Mouse (Mus musculus): ENCODE measurements around the gene Tcerg1l.

The Tcerg1l gene

DNA sequence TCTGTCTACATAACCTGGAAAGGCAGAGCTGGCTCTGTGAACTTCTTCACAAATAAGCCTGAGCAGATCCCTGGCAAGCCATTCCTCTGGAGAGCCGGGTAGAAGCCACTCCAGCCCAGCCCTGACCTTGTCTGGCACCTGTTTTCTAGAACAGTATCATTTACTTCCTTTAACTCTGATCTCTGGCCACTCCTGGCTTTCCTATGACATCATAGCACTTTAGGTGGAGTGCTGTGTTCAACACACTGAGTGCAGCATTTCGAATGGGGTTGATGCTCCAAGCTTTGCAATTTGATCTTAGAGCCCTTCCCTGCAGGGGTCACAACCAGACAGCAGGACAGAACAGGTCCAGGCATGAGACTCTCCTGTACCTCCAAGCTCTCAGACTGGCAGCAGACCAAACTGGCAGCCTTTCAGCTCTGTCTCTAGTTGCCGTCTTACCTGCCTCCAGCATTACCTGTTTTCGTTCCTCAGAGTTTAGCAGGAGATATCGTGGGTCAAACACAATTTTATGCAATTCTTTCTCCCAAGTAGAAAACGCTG is 179.9 kb downstream of the Tcerg1l start:
- DNase-seq (ENCODE audit: low spot score), result no peak

DNA sequence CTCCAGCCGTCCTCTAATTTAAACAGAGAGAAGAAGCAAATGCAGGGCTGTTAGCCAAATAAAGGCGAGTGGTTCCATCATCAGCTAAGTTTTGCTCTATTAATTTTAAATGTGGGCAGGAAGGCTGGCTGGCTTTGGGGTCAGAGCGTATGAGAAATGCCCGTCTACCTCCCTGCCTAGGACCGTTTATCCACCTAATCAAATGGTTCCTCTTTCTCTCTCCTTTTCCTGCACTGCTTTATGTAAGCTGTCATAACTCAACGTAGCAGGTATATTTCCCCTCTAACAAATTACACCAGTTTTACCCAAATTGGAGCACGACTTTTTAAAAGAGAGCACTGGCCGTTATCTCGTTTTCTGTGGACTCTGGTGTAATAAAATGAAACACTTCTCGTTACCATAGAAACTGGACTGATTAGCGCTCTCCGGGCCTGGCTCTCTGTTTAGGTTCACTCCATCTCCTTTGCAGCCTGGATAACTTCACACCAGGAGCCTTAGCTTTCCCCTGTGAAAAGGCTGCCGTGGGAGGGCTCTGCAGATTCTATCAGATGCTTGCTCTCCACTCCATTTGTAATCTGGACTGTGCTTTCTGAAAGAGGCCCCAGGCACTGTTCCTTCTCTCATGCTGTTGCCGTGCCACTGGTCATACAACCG is 182.2 kb downstream of the Tcerg1l start:
- DNase-seq (ENCODE audit: low spot score), result no peak

DNA sequence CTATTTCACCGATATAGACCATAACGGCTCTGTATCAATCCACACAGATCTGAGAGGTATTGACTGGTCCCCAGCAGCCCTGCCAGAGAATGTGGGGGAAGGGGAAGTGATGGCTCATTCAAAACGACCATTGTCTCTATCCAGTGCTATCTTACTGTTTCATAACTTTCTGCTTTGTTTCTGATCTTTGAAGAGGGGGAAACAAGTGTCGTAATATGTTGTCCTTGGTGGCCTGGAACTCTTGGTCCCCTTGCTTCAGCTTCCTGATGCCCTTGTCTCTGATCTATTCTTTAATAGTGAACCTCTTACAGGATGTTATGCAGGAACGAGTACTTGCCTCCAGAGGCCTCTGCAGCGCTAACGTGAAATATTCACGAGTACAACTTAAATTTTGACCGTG is 182.8 kb downstream of the Tcerg1l start:
- no peak for DNase-seq (ENCODE audit: low spot score)

DNA sequence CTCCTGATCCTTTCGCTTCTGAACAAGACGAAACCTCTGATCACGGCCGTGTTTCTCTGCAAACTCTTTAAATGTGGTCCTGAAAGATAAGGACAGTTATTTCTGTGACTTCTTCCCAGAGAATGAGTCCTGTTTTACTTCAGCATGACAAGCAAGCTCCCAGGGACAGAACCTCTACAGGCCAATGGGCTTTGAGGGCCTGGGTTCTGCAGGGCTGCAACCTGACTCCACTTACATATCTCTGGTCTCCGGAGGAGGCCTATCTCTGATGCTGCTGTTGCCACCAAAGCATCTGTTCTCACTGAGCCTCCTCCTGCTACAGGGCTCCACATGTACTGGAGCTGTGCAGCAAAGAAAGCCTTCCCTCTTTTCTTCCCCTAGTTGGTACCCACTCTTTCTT is 187.8 kb downstream of the Tcerg1l start:
- no peak for DNase-seq (ENCODE audit: low spot score)

DNA sequence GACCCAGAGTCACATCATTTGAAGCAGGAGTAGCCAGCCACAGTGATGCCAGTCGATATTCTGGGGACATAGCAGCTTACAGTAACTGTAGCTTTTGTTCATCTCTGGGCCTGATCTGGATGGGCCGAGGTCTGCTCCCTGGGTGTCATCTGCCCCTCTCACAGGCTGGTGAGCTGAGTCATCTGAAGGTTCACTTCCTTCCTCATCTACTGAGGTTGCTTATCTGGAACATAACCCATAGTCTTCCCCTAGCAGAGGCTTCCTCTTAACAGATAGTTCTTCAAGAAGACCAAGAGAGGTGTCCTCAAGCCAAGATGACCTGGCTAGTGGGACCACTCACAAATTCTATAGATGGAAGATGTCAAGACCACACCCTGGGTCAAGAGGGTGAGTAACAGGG is 192.4 kb downstream of the Tcerg1l start:
- no peak for DNase-seq (ENCODE audit: low spot score)

DNA sequence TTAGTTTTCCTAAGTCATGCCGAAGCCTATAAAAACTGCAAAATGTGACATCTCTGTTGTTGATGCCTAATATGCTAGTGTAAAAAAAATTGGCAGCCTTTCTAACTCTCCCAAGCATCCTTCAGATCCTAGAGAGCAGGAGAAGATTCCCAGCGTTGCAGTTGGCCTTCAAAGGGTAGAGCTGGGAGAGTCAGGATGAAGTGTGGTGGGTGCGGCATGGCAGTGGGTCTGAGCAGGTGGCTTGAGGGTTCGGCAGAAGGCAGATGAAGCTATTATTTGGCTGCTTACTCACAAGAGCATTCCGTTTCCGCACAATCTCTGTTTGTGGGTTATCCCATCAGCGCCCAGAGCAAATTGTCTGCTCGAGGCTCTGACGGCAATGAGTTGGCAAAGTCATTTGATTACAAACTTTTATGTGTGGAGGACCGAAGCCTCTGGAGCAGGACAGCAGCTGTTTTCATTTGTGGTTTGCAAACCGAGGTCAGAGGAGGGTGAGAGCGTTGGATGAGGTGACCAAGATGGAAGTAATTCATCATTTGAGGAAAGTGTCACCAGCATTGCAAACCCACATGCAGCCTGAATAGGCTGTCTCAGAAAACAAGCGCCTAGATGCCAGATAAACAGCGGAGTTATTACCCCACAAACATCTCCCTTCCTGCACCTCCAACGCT is 195.2 kb downstream of the Tcerg1l start:
- no peak for DNase-seq (ENCODE audit: low spot score)

DNA sequence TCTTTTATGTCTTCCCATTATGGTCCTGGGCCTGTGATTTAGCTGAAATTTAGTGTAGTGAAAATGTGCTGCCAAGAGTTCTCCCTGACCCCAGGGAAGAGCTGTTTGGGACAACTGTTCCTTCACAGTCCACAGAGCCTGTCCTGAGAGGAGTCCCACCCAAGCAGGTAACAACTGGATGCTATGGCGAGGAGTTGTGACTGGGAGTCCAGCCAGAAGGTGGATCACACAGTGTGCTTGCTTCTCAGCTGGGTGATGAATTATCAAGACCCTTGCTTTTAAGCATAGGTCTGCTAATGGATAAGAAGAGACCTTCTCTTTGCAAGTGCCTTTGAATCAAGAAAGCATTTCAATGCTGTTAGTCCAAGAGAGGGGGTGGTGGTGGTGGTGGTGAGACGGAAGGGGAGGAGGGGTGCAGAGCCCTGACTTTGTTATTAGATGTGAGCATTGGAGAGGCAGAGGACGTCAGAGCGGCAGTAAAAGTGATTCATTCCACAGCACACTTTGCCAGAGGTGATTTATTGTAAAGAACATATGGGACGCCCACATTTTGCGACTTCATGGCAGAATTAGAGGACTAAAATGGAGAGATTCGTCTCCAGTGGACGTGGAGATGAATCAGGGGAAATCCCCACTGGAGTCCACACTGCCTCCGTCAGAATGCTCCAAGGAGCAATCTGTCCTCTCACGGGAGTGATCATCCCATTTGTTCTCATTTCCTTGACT is 198.0 kb downstream of the Tcerg1l start:
- DNase-seq (ENCODE audit: low spot score), result no peak

DNA sequence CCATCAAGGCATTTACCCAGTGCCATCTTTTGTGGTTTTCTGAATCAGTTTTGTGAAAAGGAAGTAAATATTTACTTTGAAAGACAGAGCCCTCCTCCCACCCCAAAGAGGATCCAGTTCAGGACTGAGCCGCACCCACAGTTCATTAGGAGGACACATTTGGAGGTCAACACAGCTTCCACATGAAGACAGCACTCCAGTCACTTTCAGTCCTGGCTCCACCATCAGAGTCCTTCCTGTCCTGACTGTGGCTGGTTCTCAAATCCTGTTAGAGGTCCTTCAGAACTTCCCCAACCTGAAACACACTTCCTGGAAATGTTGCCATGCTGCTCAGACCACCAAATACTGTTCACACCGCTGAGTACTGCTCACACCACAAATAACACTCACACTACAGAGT is 201.4 kb downstream of the Tcerg1l start:
- DNase-seq (ENCODE audit: low spot score), result no peak

DNA sequence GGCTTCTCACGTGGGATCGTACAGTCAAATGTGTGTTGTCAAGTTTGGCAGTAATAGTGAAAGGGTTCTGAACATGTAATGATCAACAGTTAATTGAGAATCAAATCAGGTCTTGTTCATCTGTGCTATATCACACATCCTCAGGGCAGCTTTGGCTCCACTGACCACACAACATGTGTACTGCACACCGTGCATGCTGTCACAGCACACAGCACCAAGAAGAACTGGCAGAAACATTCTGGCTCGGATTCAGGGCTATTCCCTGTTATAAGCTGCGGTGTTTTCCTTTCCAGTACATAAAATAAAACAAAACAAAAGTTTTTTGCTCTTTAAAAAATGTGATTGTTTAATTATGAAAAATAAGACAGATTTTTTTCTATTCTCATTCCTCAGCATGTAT is 213.3 kb downstream of the Tcerg1l start:
- DNase-seq (ENCODE audit: low spot score), result no peak

DNA sequence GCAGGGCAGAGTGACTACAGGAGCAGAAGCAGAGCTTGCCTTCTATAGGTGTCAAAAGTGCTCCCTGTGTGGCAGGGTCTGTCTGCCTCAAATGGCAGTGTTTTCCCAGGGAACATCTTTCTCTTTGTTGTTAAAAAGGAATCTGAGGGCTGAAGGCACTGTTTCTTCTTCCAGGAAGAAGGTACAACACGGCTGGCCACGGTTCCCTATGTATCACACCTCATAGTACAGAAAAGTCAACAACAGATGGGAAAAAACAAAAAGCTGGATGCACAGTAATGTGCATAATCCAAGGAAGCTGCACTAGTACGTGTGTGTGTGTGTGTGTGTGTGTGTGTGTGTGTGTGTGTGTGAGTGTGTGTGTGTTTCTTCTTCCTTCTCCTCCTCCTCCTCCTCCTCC is 215.3 kb downstream of the Tcerg1l start:
- no peak for DNase-seq (ENCODE audit: low spot score)

DNA sequence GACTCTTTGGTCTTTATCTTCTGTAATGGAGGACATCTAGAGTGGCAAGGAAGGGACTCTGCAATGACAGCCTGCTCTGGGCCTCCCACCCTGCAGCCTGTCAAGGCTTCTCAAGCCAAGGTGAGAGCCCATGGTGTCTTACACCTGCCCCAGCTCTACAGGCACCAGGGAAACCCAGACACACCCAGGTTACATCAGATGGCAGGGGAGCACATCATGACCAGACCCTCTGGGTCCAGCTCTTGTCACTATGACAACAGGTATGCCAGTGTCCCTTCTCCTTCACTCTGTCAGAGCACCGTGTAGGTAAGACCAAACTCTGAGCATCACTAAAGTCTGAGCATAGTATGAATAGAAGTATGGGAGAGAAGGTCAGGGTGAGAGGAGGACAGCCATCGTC is 218.9 kb downstream of the Tcerg1l start:
- no peak for DNase-seq (ENCODE audit: low spot score)

DNA sequence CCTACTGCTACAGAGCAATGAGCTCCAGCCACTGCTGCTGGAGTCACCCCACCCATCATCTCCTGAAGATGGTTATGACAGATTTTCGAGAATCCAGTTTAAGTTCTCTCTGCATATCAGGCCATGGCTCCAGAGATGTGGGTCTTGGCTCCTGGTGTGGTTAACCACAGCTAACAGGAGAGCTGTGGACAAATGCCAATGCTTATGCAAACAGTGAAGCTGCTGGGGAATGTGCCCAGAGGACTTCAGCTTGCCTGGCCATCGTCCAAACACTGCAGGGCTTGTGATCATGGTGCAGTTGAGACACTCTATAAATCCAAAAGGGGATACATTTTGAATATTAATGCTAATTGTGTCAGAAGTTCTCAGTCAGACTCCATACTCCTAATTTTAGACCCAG is 221.5 kb downstream of the Tcerg1l start:
- DNase-seq (ENCODE audit: low spot score), result peak; percentile 2

DNA sequence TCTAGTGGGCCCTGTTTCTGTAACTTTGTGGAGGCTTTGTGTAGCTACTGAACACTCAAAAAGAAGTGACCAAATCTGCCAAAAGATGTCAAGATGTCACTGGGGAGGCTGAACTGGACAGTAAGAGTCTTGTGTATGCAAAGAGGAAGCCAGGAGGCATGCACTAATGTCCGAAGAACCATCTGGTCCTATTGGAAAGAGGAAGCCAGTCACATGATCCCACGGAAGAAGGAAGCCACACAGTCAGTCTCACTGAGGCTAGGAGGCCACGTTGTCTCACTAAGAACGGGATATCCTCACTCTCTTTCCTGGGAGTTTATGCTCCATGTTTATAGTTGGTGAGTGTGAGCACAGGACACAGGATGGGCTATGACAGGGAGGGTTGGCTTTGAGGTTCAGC is 227.1 kb downstream of the Tcerg1l start:
- no peak for DNase-seq (ENCODE audit: low spot score)
